Mouse (Mus musculus) T-cell, adult 2 months (primary cell): ENCODE measurements around the gene Yjefn3.
"Not testable (repeated sequence)": the region's sequence is repeated elsewhere in the genome, so short reads cannot be mapped to it uniquely, and the experiment has no call there.

Experiments used
- DNase-seq: peaks from one replicate; pipeline ENCODE4 v3.0.0; 2022; ENCODE audit warnings: low spot score

Yjefn3 gene

DNA sequence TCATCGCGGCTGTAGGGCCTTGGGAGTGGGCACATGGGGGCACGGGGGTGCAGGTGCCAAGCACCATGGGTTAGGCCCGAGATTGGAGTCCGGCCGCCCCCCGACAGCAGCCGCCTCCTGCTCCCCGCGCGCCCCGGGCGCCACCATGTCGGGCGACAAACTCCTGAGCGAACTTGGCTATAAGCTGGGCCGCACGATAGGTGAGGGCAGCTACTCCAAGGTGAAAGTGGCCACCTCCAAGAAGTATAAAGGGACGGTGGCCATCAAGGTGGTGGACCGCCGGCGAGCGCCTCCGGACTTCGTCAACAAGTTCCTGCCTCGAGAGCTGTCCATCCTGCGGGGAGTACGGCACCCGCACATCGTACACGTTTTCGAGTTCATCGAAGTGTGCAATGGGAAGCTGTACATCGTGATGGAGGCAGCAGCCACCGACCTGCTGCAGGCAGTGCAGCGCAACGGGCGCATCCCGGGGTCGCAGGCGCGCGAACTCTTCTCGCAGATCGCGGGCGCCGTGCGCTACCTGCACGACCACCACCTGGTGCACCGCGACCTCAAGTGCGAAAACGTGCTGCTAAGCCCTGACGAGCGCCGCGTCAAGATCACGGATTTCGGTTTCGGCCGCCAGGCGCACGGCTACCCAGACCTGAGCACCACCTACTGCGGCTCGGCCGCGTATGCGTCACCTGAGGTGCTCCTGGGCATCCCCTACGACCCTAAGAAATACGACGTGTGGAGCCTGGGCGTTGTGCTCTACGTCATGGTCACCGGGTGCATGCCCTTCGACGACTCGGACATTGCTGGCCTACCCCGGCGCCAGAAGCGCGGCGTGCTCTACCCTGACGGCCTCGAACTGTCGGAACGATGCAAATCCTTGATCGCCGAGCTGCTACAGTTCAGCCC lies at the start of gene Yjefn3, which contains the start of the genes Tssk6 and Ndufa13:
TSS of gene Yjefn3 (minus strand) at position 550 of the 900 bp plus-strand sequence.
TSS of gene Tssk6 (plus strand) at position 22 of the 900 bp plus-strand sequence.
TSS of gene Ndufa13 (minus strand) at position 396 of the 900 bp plus-strand sequence.
- peak; percentile 61 for DNase-seq

DNA sequence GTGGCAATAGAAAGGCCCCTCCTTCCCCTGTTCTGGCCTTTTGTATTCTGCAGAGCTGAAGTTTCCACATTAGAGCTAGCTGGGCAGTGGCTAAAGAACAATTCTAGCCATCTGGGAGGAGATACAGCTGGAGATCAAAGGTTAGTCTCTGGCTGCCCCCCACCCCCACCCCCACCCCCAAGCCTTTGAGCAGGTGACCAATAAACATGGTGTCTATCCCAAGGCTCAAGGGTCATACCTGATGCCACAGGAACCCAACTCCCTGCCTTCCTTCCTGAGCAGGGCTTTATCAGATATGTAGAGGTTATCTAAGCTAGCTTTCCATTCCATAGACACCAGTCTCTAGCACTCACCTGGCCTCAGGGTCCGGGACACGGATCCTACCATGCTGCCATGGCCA lies 47.8 kb upstream of the Yjefn3 start:
- DNase-seq, result no peak

DNA sequence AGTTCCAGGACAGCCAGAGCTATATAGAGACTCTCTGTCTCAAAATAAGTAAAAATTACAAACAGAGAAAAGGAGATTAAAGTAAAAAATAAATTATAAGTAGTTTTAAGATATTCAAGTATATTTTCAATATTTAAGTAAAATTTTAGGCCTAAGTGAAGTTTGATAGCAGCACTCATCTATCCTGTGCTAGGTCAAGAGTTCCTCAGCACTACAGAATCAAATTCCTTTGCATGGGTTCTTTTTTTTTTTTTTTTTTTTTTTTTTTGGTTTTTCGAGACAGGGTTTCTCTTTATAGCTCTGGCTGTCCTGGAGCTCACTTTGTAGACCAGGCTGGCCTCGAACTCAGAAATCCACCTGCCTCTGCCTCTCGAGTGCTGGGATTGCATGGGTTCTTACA lies 40.0 kb upstream of the Yjefn3 start:
- DNase-seq, result not testable (repeated sequence)

DNA sequence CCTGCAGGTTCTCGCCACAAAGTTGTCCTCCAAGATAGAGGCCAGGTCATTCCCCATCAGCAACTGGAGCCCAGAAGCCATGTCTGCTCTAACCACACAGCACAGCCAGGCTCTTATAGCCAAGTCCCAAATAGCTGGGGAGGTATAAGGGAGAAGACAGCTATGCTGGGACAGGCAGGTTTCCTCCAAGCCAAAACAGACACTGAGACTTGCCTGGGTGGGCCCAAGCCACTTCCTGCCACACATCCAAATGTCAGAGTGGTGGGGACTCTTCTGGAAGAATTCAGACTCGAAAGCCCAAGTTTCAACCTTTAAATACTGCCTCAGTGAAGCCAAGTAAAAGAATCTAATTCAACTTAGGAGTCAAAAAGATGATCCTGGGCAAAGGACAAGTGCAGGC lies 37.9 kb upstream of the Yjefn3 start:
- DNase-seq, result peak; percentile 44

DNA sequence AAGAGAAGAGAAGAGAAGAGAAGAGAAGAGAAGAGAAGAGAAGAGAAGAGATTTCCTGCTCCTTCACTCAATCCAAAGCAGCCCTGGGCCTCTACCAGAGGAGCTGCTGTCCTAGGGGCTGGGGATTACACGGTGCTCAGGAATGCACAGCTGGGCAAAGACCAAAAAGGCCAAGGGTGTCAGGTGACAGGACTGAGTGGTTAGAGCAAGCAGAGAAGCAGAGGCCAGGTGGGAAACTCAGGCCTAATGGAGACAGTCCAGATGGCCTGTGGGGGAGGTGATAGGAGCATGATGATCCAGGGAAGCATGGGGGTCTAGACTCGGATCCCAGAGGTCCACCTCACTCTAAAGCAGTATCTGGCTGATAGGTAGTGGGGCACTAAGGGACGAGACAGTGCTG lies 37.1 kb upstream of the Yjefn3 start:
- DNase-seq, result no peak

DNA sequence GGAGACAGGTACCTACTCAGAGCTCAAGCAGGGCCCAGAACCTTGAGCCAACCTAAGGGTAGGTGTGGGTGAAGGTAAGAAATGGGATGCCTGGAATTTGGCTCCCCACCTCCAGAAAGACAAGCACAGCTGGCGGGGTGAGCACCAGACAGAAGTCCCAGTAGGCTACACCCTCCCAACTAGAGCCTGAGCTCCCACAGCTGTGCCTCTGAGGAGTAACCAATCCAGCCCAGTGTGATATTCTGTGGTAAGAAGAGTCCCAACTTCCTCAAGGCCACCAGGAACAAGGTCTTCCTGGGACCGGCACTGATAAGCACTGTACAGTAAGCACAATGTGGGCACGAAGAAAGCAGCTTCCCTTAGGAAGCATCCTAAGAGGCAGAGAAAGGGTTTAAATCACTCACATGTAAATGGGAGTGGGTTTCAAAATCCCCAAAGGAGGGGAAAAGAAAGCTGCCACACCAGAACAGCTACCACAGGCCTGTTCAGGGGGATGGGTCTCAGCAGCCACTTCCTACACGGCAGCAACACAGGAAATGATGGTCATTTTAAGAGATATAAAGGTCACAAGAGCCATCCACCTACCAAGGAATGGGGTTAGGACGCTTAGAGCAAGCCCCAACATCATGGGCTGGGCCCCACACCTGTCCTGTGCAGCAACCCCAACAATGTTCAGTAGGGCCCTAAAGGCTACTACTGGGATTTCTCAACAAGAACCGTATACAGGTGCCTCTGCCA lies 35.9 kb upstream of the Yjefn3 start:
- peak; percentile 23 for DNase-seq

DNA sequence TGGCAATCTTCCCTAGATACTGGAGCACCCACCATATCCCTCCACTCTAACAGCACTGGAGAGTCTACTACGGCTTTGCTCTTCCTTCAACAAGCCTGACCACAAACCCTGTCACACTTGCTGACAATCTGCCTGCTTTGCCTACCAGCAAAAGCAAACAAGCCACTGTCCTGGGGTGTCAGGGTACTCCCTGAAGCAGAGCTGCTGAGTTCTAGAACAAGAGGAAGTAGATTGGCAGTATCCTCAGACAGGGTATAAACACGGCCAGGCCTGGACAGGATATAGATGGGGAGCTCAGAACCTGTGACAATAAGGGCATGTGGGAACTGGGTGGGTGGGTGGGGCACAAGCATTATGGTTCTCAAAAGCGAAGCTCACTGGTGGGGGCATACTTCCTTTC lies 35.0 kb upstream of the Yjefn3 start:
- peak; percentile 69 for DNase-seq

DNA sequence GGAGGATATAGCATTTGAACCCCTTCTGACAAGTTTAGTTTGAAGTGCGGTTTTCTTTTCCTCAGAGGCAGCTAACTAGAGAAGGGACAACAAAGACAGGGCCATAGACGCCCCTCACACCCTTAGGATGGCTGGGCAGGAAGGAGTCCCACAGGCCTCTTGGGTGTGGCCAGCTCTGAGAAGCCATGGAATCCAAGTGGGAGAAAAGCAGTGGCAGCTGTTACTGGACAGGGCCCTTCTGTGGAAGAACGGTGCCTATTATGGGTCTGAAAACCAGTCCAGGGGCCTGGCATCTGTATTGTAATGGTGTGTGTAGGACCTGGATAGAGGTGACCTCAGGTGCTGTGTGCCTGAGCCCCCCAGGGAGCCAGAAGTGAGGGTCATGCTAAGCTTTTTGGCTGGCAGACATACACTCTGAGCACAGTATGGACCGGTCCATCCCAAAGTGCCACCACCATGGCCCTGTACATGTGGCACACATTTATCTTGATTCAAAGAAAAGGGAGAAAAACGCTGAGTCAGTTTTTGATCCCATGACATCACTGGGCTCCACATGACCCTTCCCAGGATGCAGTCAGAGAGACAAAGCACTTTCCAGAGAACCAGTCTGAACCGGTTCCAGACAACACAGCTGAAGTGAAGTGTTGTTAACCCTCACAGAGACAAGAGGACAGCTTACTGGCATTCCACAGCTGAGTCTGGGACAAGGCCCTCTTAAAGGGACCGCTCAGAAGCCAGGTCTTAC lies 33.7 kb upstream of the Yjefn3 start:
- no peak for DNase-seq

DNA sequence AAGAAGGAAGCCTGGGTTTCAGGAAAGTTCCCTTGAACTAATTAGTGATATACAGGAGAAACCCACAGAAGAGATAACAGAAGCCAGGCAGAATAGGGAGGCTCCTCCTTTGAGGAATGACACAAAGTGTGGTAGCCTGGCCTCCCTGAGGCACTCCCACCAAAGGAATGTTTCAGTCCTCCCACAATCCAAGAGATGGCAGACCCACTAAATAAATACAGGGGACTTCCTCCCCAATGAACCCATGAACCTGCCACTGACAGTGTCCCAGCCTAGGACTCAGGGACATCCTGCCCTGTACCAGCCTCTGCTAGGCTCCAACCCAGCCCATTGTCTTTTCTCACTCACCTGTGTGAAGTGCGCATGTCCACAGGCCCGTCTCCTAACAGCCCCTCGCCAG lies 32.9 kb upstream of the Yjefn3 start:
- no peak for DNase-seq

DNA sequence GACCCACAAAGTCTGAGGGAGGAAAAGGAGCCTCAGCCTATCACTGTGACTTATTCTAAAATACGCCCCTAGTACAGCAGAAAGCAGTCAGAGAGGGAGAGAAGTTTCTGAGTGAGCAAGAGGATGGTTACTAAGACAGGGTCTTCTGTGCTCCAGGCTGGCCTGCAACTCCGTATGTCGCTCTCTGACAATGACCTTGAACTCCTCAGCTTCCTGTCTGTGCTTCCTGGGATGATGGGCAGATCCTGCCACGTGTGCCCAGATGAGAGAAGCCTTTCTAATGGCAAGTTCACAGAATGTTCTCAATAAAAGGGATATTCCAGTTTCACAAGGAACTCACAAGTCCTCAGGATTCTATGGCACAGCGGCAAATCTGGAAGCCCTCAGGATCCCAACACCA lies 32.1 kb upstream of the Yjefn3 start:
- DNase-seq, result no peak

DNA sequence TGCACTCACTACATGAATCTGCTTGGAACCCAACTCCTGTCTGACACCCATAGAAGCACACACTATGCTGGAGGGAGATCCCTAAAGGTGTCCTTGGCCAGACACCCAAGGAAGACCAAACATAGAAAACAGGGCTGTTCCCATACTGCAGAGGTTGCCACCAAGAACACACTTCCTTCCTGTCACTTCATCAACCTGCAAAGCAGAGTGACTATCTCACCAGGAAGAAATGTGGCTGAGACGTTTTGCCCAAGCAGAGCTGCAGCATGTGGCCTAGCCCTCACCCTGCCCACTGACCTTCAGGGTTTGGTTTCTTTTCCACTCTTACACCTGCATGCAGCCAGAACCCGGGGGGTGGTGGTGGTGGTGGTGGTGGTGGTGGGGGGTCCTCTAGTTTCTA lies 31.3 kb upstream of the Yjefn3 start:
- DNase-seq, result no peak

DNA sequence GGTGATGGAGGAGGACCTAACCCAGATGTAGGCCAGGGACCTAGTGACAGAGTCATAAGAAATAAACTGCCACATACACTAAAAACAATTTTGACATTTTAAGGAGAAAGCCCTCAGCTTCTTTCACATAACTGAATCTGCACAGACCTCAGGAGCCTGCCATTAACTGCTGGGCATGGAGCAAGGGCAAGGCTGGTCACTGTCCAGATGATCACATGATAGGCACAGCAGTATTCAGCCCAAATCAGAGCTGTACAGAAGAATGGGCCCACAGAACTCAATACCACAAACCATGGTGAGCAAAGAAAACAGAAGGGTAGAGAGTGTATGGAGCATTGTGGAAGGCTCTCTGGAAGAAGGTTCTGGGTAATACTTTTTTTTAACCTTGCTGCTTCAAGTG lies 24.4 kb upstream of the Yjefn3 start:
- no peak for DNase-seq

DNA sequence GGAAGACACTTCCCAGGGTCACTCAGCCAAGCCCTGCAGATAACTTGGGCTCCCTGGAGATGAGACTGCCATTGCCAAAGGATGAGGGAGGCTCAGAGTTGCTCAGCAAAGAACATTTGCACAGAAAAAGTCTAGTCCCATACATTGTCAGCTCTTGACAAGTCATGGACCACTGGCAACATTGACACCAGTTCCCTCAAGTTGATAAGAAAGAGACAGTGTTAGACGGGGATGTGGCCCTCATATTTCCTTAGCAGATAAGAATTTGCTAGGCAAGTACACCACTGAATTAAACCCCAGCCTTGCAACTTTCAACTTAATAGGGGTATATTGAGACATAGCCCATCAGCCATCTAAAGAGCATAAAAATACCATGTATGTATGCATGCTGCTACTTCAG lies 21.5 kb upstream of the Yjefn3 start:
- no peak for DNase-seq

DNA sequence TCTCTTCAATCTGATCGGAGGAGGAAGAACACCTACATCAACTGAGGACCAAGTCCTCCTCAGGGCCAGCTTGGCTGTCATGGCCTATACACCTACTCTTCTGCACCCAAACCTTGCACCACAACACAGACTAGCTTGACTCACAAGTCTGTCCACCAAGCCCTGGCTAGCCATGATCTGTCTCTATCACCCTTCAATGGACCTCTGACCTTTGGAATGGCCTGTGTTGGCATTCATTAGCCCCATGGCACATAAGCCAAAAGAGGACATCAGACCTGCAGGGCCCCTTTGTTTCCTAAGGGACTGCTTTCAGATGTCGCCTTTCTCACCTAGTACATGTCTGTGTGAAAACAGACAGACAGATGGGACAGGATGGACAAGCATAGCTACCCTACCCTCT lies 18.6 kb upstream of the Yjefn3 start:
- DNase-seq, result no peak

DNA sequence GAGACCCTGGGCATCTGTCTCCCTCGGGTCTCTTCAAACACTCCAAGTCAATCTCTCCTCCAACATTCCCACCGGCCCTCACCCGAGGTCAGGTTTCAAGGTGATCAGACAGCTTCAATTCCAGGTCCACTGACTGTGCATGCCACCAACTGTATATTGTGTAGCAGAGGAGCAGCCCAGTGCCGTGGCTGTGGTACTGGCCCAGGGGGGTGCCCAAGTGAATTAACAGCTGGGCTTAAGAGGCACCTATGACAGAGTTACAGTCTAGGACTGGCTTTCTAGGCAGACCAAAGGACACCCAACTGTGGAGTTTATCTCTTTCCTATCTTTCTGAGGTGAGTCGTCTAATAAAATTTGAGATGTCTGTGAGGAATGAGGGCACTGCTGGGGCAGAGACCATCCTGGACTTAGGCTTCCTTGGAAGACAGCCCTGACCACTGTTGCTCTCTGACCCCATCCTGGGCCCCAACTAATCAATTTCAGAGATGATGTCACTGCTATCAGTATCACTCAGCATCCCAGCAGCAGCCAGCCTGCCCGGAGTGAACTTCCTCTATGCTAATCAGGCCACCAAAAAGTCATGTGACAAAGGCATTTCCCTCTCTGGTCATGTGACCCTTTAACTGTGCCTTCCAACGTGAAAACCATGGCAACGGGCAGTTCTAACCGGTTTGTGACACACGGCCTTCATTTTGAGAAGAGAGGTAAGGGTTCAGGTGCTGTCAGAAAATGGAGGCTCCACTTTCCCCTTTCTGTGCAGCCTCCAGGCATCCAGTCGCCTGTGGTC lies 17.6 kb upstream of the Yjefn3 start:
- peak; percentile 89 for DNase-seq

DNA sequence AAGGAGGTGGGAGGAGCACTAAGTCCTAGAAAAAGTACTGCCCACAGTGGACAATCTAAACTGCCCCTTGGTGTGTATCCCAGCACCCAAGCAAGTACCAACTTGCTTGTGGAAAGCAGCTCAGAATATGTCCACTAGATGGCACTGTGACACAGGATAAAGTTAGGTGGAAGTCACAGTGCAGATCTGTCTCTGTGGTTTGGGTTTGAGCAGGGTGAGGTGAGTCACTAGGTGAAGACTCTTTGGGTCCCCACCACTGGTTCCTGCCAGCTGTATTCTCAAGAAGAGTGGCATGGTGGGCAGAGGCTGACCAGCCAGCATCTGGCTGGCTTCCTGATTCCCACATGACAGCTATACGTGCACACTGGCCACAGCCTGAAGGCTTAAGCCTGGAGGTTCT lies 16.5 kb upstream of the Yjefn3 start:
- DNase-seq, result peak; percentile 83

DNA sequence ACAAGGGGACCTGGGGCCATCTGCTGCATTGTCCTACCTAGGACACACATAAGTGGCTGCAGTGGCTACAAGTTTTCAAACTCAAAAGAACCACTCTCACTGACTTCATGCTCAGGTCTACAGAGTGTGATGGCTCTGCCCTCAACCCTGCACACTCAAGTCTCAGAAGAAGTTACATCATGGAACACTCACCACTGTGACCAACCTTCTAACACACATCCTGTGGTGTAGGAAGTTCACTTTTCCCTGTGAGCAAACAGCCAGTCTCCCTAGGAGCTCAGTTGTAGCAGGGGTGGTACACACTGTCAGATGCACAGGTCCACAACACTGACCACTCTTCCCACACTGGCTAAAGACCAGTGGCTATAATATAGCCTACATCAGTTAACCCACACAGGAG lies 16.0 kb upstream of the Yjefn3 start:
- no peak for DNase-seq

DNA sequence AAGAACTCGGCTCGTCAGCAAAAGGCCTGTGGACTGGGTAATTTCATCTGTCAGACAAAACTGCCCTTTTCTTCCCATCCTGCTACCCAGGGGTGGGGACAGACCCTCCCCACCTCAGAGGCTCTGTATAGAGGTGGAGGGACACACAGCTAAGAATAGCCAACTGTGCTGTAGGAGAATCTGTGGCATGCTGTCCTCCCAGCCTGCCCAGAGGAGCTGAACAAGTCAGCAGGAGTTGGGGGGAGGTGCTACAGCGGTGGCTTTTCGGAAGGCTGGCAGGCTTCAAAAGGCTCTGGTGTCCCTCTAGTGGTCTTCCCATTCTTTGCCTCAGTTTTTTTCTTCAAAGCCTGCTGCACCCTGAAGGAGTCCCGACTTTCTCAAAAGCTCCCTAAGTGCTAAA lies 13.2 kb upstream of the Yjefn3 start:
- no peak for DNase-seq

DNA sequence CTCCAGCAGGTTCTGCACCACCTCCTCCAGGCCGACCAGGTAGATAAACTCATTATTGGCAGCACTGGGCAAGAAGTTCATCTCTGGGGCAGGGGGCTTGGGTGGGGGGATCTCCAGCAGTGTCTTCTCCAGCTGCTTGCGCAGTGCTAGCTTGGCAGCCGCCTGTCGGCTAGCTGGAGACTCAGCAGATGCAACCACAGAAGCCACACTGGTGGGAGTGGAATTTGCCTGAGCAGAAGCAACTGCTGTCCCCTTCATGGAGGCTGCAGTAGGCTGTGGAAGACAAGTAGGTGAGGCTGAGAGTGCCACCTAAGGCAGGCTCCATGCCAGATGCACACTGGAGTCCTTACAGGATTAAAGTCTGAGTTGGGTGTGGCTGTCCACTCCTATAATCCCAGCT lies 12.0 kb upstream of the Yjefn3 start:
- no peak for DNase-seq

DNA sequence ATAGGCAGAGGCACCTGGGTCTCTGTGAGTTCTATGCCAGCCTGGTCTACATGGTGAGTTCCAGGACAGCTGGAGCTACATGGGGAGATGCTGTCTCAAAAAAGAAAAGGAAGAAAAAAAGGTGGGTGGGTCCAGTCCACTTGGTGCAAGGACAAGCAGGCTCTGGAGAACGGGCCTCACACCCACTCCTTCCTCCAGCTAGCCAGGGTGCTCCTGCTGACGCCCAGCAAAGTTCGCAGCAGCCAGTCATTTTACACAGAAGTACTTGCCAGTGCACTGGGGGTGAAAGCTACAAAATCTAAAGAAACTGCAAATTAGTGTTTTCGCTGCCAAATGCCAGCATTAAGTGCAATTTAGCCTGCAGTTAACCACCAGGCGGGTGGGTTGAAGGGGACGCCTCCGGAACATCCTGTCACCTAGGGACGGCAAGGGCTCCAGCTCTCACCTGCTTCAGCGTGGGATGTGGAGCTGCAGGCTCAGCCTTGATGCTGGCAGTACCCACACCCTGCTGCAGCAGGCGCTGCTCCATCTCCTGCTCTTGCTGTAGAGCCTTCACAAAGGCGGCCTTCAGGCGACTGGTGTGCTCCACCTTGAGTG lies 10.1 kb upstream of the Yjefn3 start:
- DNase-seq, result no peak

DNA sequence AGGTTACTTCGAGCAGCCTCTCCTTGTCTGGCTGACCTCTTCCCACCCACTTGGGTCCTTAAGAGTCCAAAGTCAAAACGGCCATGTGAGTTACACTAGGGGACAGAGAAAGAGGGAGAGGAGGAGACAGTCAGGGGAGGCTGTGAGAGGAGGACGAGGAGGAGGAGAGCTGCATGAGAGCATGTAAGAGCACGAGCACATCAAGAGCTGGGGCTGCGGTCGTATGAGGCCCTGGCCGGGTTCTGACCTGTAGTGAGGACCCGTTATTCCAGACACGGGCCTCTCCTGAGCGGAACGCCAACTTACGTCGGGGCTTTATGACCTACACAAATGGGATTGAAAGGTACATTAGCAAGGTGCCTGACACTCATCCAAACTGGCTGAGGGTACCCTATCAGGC lies 9.4 kb upstream of the Yjefn3 start:
- no peak for DNase-seq
